Mouse (Mus musculus) urinary bladder, postnatal 25 days (tissue): Measurements from ENCODE around the gene Kpna7.

Source experiments
- DNase-seq: peaks from one replicate; pipeline ENCODE4 v3.0.0; 2022; ENCODE audit warnings: low spot score

Kpna7 gene

GRCm38 (mm10) chr5:144963401-144963800, 120.4 kb downstream of the Kpna7 start:
- no peak for DNase-seq

GRCm38 (mm10) chr5:144958271-144958670, 125.6 kb downstream of the Kpna7 start:
- no peak for DNase-seq

- DNase-seq = no peak
These were observed 129.4 kb downstream of the Kpna7 start for GRCm38 (mm10) chr5:144954432-144954831.

- no peak for DNase-seq
These were observed 131.2 kb downstream of the Kpna7 start for GRCm38 (mm10) chr5:144952592-144952991.

- no peak for DNase-seq
These were observed 133.3 kb downstream of the Kpna7 start for GRCm38 (mm10) chr5:144950428-144951051.

- peak; percentile 38 for DNase-seq
These were observed 134.0 kb downstream of the Kpna7 start for GRCm38 (mm10) chr5:144949856-144950255.

GRCm38 (mm10) chr5:144948422-144948821, 135.4 kb downstream of the Kpna7 start:
- DNase-seq = no peak

- DNase-seq = no peak
These were observed 135.8 kb downstream of the Kpna7 start for GRCm38 (mm10) chr5:144948002-144948401.

- no peak for DNase-seq
These were observed 137.8 kb downstream of the Kpna7 start for GRCm38 (mm10) chr5:144946032-144946431.

- DNase-seq = no peak
These were observed 138.9 kb downstream of the Kpna7 start for GRCm38 (mm10) chr5:144944932-144945331.

GRCm38 (mm10) chr5:144944370-144944769, 139.5 kb downstream of the Kpna7 start:
- DNase-seq = no peak

- no peak for DNase-seq
These were observed 140.5 kb downstream of the Kpna7 start for GRCm38 (mm10) chr5:144943346-144943745.

- no peak for DNase-seq
These were observed 141.4 kb downstream of the Kpna7 start for GRCm38 (mm10) chr5:144942431-144942830.

GRCm38 (mm10) chr5:144940904-144941303, 142.9 kb downstream of the Kpna7 start:
- DNase-seq = no peak

- no peak for DNase-seq
These were observed 146.5 kb downstream of the Kpna7 start for GRCm38 (mm10) chr5:144937304-144937703.
